Mouse (Mus musculus): ENCODE measurements around the gene Nck1. TPM values are rescaled to one million over a fixed set of nuclear protein-coding genes. Genes with fewer than 3 reads are reported as not detected.

Nck1 gene
- polyA plus RNA-seq, 1 experiment from 2014 or later: 57.8 TPM

DNA sequence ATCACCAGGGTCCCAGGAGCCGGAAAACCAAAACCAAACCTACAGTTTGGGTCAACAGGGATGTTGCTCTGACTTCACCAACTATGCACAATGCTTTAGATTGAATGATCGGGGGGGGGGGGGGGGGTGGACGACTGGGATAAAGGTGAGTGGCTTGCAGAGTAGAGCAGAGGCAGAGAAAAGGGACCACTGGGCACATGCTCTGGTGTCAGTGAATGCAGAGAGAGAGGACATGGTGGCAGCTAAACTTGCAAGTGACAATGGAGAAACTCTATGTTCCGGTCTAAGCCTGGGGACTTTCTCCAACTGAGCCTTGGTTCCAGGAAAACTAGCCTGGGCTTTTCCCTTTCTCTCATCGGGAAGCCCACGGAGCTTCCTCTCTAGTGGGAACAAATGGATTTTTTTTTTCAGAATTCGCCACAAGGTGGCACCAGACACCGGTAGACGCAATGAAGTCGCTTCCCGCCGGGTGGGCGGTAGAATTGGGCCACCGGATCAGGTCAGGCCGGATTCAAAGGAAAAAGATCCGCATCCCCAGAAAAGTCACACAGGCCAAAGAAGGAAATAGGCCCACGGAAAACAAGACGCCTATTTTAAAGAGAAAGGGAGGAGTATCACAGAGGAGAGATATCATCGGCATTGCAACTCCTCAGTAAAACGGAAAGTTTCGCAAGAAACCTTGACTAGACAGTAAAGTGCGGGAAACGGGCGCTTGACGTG is 91.8 kb downstream of the Nck1 start:
- Histone ChIP-seq H3K9me3 (ENCODE audit: control insufficient read depth, low read length) (no peaks in the 10 kb centered on the region), H3K27me3 (replicated peaks; ENCODE audit: control insufficient read depth, insufficient read depth, low read length) (no peaks in the 10 kb centered on the region), H3K4me1 (ENCODE audit: control insufficient read depth, insufficient read depth, low read length) (peaks cover 18% of the 10 kb centered on the region), H3K27ac (ENCODE audit: low read length) (no peak overlapping the region), H3K36me3 (ENCODE audit: control insufficient read depth, insufficient read depth, low read length) (no peaks in the 10 kb centered on the region), H3K4me3 (ENCODE audit: low read length) (peak overlapping the region; percentile 54), H3K9ac (ENCODE audit: low read depth, low read length) (peak overlapping the region; percentile 64), H3K4me2 (ENCODE audit: low read depth, low read length) (peak overlapping the region; percentile 83)
- WGBS: 5% methylated on average over 25 of the region's 25 CpGs
- ATAC-seq: peak; percentile 49

DNA sequence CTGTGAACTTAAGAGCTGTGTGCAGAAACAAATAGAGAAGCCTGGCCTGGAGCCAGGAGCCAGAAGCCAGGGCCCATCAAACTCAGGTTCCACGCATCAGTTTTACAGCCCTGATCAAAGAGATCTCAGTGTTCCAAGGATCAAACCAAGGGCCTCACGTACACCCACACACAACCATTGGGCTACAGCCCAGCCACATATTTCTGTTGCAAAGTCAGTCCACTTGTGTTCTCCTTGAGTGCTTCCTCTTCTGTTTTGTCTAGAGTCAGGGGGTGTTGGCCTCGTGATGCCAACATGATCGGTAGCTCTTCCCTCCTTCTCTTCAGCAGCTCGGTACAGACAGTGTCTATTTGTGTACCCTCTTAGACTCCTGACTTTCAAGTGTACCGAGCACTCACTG is 93.5 kb downstream of the Nck1 start:
- peaks cover 18% of the 10 kb centered on the region for H3K4me1 ChIP-seq (ENCODE audit: control insufficient read depth, insufficient read depth, low read length)
- H3K9ac ChIP-seq (ENCODE audit: low read depth, low read length): no peak overlapping the region
- H3K9me3 ChIP-seq (ENCODE audit: control insufficient read depth, low read length): no peaks in the 10 kb centered on the region
- WGBS: 51% methylated on average over 6 of the region's 6 CpGs
- no peaks in the 10 kb centered on the region for H3K27me3 ChIP-seq (replicated peaks; ENCODE audit: control insufficient read depth, insufficient read depth, low read length)
- peak; percentile 69 for ATAC-seq
- no peak overlapping the region for H3K4me2 ChIP-seq (ENCODE audit: low read depth, low read length)
- no peaks in the 10 kb centered on the region for H3K36me3 ChIP-seq (ENCODE audit: control insufficient read depth, insufficient read depth, low read length)
- H3K4me3 ChIP-seq (ENCODE audit: low read length): no peak overlapping the region
- H3K27ac ChIP-seq (ENCODE audit: low read length): no peak overlapping the region

DNA sequence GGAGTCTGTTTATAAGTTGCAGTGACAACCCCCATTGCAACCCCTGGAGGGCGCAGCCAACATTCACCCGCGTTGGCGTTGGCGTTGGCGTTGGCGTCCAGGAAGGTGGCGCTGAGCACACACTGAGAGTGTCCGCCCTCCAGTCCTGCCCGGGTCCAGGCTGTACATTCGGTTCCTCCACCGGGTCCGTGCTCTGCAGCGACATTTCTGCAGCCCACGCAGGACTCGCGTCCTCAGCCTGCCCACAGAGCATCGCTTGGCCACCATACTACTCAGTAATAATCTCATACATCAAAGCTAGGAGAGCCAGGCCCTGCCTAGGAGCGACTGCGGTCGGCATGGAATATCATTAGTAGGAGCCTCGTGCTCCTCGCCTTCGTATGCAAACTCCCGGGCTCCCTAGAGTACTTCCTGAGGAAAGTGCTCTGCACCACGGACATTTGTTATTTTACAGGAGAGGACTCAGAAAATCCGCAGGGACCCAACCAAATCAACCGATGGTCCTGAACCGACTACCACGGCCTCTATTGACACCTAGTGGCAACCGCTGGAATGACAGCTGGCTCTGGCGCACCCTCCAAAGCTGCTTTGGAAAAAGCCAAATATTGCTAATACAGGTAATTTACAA is 99.8 kb downstream of the Nck1 start:
- Histone ChIP-seq H3K27me3 (replicated peaks; ENCODE audit: control insufficient read depth, insufficient read depth, low read length) (no peaks in the 10 kb centered on the region), H3K27ac (ENCODE audit: low read length) (no peak overlapping the region), H3K9me3 (ENCODE audit: control insufficient read depth, low read length) (no peaks in the 10 kb centered on the region), H3K36me3 (ENCODE audit: control insufficient read depth, insufficient read depth, low read length) (no peaks in the 10 kb centered on the region), H3K4me3 (ENCODE audit: low read length) (peak overlapping the region; percentile 57), H3K4me1 (ENCODE audit: control insufficient read depth, insufficient read depth, low read length) (no peaks in the 10 kb centered on the region), H3K4me2 (ENCODE audit: low read depth, low read length) (peak overlapping the region; percentile 91), H3K9ac (ENCODE audit: low read depth, low read length) (peak overlapping the region; percentile 52; the same call in 1 of the 2 replicates)
- ATAC-seq: peak; percentile 90
- WGBS: under 1% methylated on average over 32 of the region's 32 CpGs

Other genes with a start within 250 kb of the Nck1 start
- gene Il20rb, start 59.3 kb downstream of the Nck1 start, polyA plus RNA-seq (2015; fragmentation: Nextera tagmentation; extraction: Ambion mirVana): 0.98 and 1.1 TPM in 2 replicates
- gene Slc35g2, start 25.0 kb upstream of the Nck1 start, polyA plus RNA-seq (2015; fragmentation: Nextera tagmentation; extraction: Ambion mirVana): 3.9 and 4.0 TPM in 2 replicates
- gene Stag1, start 51.7 kb upstream of the Nck1 start, polyA plus RNA-seq (2015; fragmentation: Nextera tagmentation; extraction: Ambion mirVana): 24.8 and 29.4 TPM in 2 replicates